Mouse (Mus musculus) T-helper 1 cell (primary cell): ENCODE results near the gene Ect2l.
"Not testable (repeated sequence)": the region's sequence is repeated elsewhere in the genome, so short reads cannot be mapped to it uniquely, and the experiment has no call there.

Experiments used
- in situ Hi-C: fragments of 300-600 bp; cut with MboI, MseI; formaldehyde crosslinking; loops from one replicate; pipeline ENCODE4 v1.15.1; 2025; ENCODE audit warnings: high pct_unique_total_duplicates

Gene Ect2l

DNA sequence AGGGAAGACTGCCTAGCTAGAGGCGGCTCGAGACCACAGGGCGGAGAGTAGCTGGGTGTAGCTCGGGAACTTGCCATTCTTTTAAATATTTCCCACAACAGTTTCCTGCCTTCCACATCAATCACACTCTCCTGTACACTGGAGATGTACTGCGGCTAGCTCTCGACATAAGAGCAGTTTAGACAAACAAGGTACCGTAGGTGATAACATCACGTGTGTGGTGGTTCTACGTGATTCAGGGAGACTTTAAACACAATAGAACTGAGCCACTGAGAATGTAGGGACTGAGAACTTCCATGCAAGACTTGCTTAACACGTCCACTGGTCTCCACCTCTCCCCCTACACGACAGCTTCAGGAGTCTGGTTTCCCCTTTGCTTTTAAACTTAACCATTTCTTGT, 17.5 kb downstream of the Ect2l start:
- in situ Hi-C loops, result loop anchor here (5.0 kb wide), 1 partner anchor 141 kb away; no protein-coding TSS in a partner anchor

DNA sequence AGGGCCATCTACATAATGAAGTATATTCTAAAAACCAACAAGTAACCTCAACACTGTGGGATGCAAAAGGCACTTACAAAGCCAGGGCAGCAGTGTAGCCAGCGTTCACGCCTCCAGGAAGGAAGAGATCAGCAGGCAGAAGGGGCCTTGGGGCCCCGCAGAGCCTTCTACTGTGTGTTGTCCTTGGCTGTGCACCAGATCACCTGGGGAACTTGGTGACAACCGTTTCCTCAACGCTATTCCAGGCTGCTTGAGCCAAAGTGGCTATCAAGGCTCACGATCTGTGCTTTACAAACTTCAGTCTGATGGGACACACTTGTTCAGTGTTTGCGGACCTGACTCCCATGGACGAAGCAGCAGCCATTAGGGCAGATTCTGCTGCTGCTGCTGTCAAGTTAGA, 19.0 kb downstream of the Ect2l start:
- in situ Hi-C loops, result loop anchor here (5.0 kb wide), 1 partner anchor 139 kb away; no protein-coding TSS in a partner anchor

DNA sequence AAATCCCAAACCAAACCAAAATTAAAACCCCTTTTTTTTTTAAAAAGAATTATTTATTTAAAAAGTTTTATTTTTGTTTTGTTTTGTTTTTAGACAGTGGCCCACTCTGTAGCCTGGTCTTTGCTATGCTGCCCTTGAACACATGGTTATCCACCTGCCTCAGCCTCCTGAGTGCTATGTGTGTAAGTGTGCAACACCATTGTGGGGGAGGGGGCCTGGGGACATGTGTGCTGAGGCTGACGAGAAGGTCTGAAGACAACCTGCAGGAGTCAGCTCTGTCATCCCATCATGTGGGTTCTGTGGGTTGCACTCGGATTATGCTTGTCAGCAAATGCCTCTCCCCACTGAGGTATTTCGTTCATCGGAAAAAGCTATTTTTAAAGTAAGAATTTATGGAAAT, 21.2 kb downstream of the Ect2l start:
- in situ Hi-C loops, result no loop called here

- in situ Hi-C loops, result no loop called here
Observed at GRCm38 (mm10) chr10:18188564-18188963, 22.1 kb downstream of the Ect2l start.

DNA sequence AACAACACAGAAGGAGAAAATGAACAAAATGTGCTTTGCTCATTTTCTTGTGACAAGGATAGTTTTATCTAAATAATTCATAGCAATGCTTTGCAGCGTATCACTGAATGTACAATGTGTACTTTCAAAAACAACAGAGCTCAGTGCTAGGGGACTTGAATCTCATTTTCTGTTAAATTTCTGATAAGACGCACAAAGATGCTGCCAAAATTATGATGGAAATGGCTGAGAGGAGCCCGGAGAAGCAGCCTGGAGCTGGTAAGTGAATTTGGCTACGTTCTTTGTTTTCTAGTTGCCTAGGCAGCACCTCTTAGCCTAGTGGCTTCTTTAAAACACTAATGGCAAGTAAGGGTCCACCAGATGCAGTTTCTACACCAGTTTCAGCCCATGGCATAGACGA, 28.4 kb downstream of the Ect2l start:
- in situ Hi-C loops, result no loop called here

DNA sequence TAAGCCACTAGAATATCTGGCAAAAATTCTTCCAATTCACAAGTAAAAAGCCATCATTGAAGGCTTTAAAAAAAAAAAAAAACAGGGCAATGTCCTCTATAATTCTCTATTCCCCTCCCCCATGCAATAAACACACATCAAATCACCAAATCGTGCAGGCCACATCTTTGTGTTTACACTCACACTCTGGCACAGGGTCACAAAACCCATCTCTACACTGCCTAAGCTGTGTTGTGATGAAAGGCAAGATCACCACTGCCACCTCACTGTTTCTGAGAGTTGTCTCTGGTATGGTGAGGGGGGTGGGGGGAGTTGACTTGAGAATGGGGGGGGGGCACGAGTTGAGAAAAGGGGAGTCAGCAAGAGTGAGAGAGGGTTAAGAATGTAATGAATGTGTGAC, 33.4 kb downstream of the Ect2l start:
- in situ Hi-C loops, result no loop called here

DNA sequence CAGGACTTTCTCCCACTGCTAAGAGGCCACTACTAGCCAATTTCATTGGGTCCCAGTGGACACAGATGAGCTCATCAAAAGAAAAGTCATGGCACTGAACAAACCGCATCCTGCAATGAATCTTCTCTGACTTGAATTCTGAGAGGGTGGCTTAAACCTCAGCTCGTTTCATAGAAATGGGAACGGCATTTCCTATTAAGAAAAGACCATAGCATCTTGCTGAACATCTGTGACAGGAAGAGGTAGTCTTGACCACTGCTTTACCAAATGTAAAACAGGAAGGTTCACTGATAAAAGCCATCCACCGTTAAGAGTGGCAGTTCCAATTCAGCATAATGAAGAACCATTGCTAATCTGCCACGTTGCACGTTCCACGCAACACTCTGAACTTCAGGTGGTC, 34.0 kb downstream of the Ect2l start:
- in situ Hi-C loops, result no loop called here

GRCm38 (mm10) chr10:18175087-18175486, 35.6 kb downstream of the Ect2l start:
- in situ Hi-C loops, result no loop called here

- in situ Hi-C loops, result no loop called here
Observed at GRCm38 (mm10) chr10:18162435-18162971, 48.2 kb downstream of the Ect2l start.

DNA sequence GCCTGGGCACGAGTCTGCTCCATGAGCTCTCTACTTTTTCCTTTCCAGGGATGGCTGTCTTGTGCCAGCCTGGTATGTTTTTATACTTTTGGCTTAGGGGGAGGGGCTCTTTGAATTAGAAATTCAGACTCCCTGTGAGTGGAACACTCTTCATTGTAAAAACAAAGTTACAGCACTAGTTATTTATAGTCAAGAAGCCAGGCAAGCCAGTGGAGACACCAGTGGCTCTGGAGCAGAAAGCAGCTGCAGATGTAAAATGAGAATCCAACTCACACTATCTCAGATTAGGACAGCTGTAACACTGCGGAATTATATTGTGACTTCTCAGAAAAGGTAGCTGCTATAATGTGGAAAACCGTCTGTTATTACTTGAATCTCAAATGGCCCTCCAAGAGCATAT, 63.5 kb downstream of the Ect2l start:
- in situ Hi-C loops, result no loop called here

- in situ Hi-C loops, result loop anchor here (5.0 kb wide), 1 partner anchor 55 kb away; no protein-coding TSS in a partner anchor
Observed at GRCm38 (mm10) chr10:18142231-18142630, 68.5 kb downstream of the Ect2l start.

GRCm38 (mm10) chr10:18141389-18141788, 69.3 kb downstream of the Ect2l start:
- in situ Hi-C loops, result loop anchor here (5.0 kb wide), 1 partner anchor 54 kb away; no protein-coding TSS in a partner anchor

- in situ Hi-C loops, result loop anchor here (5.0 kb wide), 1 partner anchor 52 kb away; no protein-coding TSS in a partner anchor
Observed at GRCm38 (mm10) chr10:18139615-18140014, 71.1 kb downstream of the Ect2l start.

GRCm38 (mm10) chr10:18138853-18139503, 71.7 kb downstream of the Ect2l start:
- in situ Hi-C loops, result not testable (repeated sequence)

DNA sequence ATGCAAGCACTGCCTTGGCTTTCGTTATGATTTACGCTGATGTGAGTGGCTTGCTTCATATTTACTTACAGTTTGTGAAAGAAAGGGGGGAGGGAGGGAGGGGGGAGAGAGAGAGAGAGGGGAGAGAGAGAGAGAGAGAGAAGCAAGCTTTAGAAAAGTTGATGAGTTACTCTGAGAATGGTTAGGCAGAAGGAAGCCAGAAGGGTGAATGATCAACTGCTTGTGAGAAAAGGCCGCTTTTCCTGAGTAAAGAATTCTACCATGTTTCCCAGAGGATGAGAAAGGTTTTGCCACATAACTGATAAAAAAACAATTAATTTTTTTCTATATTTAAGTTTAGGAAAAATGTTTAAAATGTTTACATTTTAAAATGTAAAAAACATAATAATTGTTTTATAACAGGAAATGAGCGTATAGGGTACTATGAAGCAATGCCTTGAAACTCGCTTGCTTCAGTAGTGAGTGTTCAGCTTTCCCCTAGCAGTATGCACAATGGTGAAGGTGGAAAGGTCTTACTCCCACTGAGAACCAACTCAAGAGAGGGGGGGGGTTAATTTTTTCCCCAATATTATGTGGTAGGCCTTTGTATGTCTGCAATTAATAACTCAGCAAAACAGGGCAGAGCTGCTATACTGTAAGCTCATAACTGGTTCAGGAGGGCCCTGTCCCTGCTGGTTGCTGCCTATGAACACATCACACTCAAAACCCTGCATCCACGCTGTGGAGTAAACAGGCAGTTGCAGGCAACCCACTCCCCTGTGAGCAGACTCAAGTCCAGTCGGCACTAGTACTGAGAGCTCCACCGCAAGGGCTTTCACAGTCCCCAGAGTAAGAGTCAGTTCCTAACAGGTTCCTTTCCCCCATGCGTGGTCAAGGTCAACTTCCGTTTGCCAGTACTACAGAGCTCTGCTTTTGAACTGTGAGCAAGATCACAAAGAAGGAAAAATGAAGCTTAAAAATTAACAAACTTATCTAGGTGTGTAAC, 78.7 kb downstream of the Ect2l start:
- in situ Hi-C loops, result no loop called here

- in situ Hi-C loops, result no loop called here
Observed at GRCm38 (mm10) chr10:18130276-18130675, 80.4 kb downstream of the Ect2l start.

GRCm38 (mm10) chr10:18118336-18118735, 92.4 kb downstream of the Ect2l start:
- in situ Hi-C loops, result no loop called here

- in situ Hi-C loops, result no loop called here
Observed at GRCm38 (mm10) chr10:18113473-18114093, 97.1 kb downstream of the Ect2l start.

DNA sequence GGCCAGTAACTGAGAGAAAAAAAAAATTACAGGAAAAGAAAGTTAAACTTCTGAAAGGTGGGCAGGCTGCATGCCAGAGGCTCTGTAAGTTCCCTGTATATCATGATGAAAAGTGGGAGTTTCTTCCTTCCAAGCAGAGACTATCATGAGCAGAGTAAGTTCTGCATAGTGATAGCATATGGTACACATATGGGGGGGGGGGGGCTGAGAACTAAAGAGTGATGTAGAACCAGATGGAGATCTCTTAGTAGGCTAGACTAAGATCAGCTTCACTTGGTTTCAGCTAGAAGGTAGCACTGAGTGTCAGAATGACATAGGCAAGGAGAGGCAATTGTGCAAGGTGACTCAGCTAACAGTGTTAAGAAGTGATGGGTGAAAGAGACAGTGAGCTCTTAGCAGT, 99.8 kb downstream of the Ect2l start:
- in situ Hi-C loops, result no loop called here

DNA sequence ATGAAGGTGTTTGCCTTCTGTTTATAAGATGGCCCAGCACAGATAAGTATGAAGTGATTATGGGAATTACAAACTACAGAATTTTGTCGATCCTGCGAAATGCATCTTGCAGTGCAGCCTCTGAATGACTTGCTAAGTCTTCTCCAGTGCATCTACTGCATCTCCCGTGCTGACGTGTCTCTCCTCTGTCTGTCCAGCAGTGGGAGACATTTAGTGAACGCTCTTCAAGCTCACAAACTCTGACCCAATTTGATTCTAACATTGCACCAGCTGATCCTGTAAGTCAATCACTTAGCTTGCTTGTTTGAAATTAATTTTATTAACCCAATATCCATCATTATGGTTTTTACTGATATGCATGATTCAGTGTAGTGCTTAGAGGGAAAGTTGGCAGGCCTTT, 103.2 kb downstream of the Ect2l start:
- in situ Hi-C loops, result loop anchor here (10.0 kb wide), 1 partner anchor 1733 kb away; no protein-coding TSS in a partner anchor

- in situ Hi-C loops, result loop anchor here (10.0 kb wide), 1 partner anchor 1727 kb away; no protein-coding TSS in a partner anchor
Observed at GRCm38 (mm10) chr10:18102166-18102565, 108.5 kb downstream of the Ect2l start.
